Mouse (Mus musculus) gastrocnemius, adult 8-10 months (tissue): Measurements from ENCODE around the gene Cux2. TPM values are rescaled to one million over a fixed set of nuclear protein-coding genes. Genes with fewer than 3 reads are reported as not detected.

ENCODE experiments used
- DNase-seq, 2 experiments: peaks; one replicate each; pipeline ENCODE4 v3.0.0; 2022; ENCODE audit warnings: low spot score in 2 of 2
- microRNA-seq: library from miRNA; unstranded; fragments of <30 nt; microRNA quantifications from one replicate; pipeline ENCODE4 v1.2.0, GENCODE M21; 2022
- total RNA-seq, 4 experiments: library from RNA; stranded (reverse); gene quantifications; 2 replicates each; pipeline ENCODE4 v1.2.4; 2022

The Cux2 gene
- total RNA-seq, 4 experiments from 2014 or later, result 1.8 to 3.4 (median 2.3) TPM

GRCm38 (mm10) chr5:121821116-121821515 is 228.8 kb downstream of the Cux2 start:
- DNase-seq, result no peak

DNA sequence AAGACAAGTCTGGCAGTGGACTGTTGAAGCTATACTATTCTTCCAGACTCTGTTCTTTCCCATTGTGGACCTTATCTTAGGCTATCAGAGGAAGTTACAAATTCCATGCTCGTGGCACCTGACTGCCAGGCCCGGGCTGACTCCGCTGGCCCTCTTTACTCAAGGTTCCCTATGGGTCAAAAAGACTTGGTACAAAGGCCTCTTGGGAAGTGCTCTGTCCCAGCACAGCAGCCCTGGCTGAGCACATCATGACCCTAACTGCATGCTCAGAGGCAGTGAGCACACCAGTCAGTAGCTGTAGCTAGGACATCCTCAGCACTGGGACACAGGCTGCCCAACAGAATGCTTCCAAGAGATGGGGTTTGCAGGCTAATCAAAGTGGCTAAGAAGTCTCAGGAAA is 229.2 kb downstream of the Cux2 start:
- no peak for DNase-seq

DNA sequence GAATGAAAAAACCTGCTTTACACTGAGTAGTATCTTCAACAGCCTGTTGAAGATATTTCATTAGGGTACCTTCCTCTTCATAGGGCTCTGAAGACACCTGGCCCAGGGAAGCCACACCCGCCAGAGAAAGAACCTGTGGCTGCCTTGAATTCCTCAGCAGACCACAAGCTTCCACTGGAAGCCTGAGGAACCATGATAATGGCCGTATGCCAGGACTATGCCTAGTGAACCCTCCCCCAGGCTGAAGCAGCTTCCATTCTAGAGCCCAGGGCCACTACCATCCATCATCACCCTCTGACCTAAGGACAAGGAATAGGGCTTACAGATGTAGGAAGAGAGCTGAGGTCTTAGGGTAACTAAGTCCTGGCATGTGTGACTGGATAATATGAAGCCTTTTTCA is 229.7 kb downstream of the Cux2 start:
- DNase-seq, result no peak

- no peak for DNase-seq
These were observed 230.3 kb downstream of the Cux2 start for GRCm38 (mm10) chr5:121819559-121819958.

DNA sequence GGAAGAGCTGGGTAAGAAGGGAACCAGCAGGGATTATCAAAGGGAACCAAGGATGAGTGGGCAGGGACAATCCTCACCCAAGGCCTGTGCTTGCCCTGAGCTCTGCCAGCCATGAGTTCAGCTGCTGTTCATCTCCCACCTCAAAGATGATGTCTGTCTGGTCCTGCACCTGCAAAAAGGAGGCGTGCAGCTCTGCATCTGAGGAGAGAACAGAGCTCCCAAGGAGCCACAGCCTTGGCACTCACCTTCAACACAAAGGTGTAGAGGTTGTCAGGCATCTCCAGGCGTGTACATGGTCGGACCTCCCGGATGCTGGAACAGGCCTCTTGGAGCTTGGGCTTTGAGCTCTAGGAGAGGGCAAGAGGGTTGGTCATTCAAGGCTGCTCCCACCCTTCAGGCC is 231.0 kb downstream of the Cux2 start:
- no peak for DNase-seq

DNA sequence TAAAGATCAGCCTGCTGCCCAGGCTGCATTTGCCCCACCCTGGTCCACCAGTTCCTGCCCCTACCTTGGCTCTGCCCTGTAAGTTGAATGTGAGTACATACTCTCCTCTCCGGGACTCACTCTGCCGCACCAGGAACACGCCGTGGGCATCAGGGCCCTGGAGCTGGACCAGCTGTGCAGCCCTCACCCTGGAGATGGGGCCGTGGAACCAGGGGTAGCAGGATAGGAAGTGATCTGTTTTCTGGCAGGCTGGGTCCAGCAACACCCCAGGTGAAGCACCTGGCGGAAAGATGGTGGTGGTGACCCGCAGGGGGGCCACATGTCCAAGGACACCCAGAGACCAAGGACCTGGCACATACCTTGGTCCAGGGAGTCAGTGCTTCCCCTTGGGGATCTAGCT is 231.5 kb downstream of the Cux2 start:
- DNase-seq, result no peak

GRCm38 (mm10) chr5:121817551-121817950 is 232.4 kb downstream of the Cux2 start:
- no peak for DNase-seq

DNA sequence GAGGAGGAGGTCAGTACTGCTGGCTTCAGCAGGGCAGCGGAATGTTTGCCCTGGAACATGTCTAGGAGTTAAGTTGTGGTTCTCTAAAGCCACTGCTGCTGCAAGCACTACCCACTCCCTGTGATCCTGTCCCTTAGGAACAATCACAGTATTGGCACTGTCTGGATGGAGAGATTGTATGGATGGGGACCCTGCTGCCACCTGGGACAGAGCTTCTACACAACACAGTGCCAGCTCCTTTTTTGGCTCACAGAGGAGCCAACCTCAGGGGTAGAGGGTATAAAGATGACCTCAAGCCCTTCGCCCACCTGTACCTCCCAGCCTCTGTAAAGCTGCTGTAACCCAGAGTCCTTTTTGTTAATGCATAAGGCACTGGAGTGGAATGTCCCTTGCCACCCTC is 233.3 kb downstream of the Cux2 start:
- DNase-seq, result no peak

GRCm38 (mm10) chr5:121815867-121816380 is 234.0 kb downstream of the Cux2 start:
- no peak for DNase-seq

DNA sequence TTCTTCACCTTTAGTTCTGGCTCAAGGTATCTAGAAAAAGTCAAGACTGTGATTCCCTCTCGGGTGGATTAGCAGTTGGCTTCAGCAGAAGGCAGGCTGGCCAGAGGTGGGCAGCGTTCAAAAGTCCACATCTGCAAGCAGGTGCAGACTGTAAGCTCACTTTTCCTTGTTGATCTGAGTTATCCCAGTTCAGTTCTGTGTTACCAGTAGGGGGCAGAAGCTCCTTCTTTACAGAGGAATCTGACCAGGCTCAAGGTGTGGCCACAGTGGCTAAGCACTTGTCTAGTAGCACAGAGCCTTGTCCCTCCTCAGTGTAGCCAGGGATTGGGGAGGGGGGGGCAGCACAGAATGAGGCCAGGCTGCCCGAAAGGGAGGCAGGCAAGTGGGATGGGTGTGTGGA is 234.8 kb downstream of the Cux2 start:
- DNase-seq, result no peak

DNA sequence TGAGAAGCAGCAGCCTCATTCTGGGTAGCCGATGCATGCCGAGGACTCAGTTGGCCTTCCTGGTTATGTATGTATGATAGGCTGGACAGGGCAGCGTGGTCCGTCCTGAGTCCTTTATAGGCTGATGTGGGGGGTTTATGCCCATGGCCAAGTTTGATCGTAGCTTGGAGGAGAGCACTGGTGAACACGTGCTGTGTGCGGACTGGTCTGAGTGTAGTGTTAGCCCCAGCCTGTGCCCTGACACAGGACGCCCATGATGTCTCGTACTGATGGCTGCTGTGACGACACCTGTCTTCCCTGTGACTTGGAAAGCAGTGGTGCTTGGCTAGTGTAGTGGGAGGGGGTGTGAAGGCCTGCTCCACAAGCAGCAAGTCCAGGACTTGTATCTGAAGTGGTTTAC is 236.2 kb downstream of the Cux2 start:
- DNase-seq, result no peak

DNA sequence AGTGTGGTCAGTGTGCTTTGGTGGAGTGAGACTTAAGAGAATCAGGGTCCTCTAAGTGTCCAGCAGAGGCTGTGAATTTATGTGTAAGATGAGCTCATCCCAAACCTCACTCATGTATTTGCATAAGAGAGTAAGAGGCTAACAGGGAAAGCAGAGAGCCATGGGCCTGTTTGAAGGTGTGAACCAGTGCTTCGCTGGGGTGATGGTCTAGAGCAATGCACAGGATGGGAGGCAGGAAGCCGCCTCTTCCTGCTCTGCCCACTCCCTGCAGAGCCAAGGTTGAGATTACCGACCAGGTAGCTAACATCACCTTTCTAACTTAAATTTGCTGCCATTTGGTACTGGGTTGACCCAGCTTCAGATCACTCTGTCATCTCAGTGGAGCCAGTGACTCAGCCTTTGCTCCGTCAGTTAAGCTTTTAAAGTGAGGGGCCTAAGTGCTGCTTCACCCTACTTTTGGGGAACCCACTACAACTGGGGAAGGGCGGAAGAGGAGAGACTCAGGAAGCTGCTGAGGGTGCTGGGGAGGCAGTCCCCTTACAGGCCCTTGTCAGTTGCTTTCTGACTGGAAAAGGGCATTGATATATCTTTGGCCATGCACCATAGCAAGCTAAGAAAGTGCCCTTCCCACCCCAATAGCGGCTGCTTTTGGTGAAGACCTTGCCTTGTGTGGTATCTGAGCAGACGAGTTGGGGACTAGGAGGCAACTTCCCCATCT is 237.2 kb downstream of the Cux2 start:
- DNase-seq, result no peak

GRCm38 (mm10) chr5:121811485-121811931 is 238.4 kb downstream of the Cux2 start:
- no peak for DNase-seq

GRCm38 (mm10) chr5:121810331-121811151 is 239.4 kb downstream of the Cux2 start:
- DNase-seq, result no peak

DNA sequence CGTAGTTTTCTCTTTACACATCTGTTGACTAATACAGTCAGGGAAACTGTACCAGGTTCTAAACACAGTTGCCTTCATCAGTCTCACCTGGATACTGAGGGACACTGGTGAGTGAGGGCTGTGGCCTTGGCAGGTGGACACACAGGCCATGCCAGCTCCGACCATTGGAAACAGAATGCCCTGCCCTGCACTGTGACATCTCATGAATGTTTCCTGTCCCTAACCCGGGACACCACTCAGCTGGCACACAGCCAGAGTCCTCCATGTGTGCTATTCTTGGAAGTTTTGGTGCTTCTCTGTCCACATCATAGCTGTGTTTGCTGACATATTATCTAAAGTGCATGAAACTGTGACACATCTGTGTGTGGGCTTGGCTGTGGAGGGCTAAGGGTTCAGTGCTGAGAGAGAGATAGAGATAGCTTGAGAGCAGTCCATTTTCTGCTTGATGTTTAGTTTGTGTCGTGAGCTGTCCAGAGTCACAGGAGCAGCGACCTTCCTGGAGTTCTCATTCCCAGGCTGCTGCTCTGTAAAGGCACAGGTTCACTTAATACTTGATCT is 240.2 kb downstream of the Cux2 start:
- no peak for DNase-seq

DNA sequence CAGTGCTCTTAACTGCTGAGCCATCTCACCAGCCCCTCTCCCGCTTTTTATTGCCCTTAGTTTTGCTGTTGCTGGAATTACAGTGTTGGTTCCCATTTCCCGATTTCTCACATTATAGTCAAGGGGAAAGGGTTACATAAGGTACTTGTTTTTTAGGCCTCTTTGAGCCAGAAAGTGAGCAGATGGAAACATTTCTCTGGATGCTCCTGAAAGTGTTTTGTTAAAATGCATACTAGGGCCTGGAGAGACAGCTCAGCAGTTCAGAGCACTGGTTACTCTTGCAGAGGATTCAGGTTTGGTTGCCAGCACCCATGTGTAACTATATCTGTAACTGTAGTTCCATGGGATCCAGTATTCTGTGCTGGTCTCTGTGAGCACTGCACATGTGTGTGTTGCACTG is 241.7 kb downstream of the Cux2 start:
- no peak for DNase-seq

- DNase-seq, result no peak
These were observed 242.7 kb downstream of the Cux2 start for GRCm38 (mm10) chr5:121807186-121807585.

Small RNAs within 50 kb of the gene (microRNA-seq; reads per million reads assigned to microRNA genes)
- not detected for gene Mir7031

Other genes with a start within 250 kb of the Cux2 start
- gene Sh2b3, start 212.5 kb downstream of the Cux2 start, total RNA-seq, result 10 to 100 TPM; 11.4 to 13.1 (median 12.3) TPM
- 1 to 10 TPM; 5.0 to 5.7 (median 5.2) TPM for gene Pheta1, start 201.1 kb downstream of the Cux2 start, total RNA-seq
- gene Myl2, start 50.8 kb upstream of the Cux2 start, total RNA-seq, result 1,000 to 10,000 TPM in 1 of 4 experiments, 100 to 1,000 TPM in 3; 818 to 1,021 (median 841) TPM
- under 1 TPM in 1 of 4 experiments, not detected in 3; 0.13 TPM for gene Ccdc63, start 90.7 kb upstream of the Cux2 start, total RNA-seq
- gene Ppp1cc, start 108.2 kb upstream of the Cux2 start, total RNA-seq, result 100 to 1,000 TPM; 108 to 221 (median 143) TPM
- gene Hvcn1, start 156.7 kb upstream of the Cux2 start, total RNA-seq, result 1 to 10 TPM in 1 of 4 experiments, under 1 TPM in 3; 0.24 to 1.3 (median 0.46) TPM
- gene Tctn1, start 214.4 kb upstream of the Cux2 start, total RNA-seq, result 1 to 10 TPM; 1.4 to 2.1 (median 1.7) TPM
- 100 to 1,000 TPM in 2 of 4 experiments, 10 to 100 TPM in 2; 91.8 to 110 (median 100.0) TPM for gene Pptc7, start 234.3 kb upstream of the Cux2 start, total RNA-seq